Mouse (Mus musculus) E14TG2a.4 (cell line): Measurements from ENCODE around the gene Pak2.

Experiments used
- CTCF ChIP-seq: conservative IDR thresholded peaks from 2 replicates; pipeline ENCODE4 v1.5.1; 2014; ENCODE audit warnings: low read length
- NANOG ChIP-seq: IDR thresholded peaks from 2 replicates; pipeline ENCODE4 v1.6.1; 2014; ENCODE audit warnings: borderline replicate concordance, low read length, mixed read lengths

- TF ChIP-seq NANOG = no peak
- no peak for TF ChIP-seq CTCF
Measured at GRCm38 (mm10) chr16:32078991-32079511, at the start of gene Pak2.
